In genomic region chr5:148726442-148726841, GRCm38 (mm10) we compare ENCODE assay signal across 22 mouse cellular contexts.
A peak's percentile ranks its signal among the peaks of the same experiment; 100 is the strongest.
DNase-seq lines count a peak whose midpoint lies in the region; ATAC-seq and TF ChIP-seq lines count a peak whose summit lies in the region.
"Had no signal": no experiment of that assay in that cellular context is flagged by ENCODE, and none has a peak within 500 bp of the region (broad histone marks: within the 10 kb centered on the region; RNA-seq: fewer than 3 reads in every experiment).

No protein-coding gene starts in this region.

- H3K9ac ChIP-seq in lung, postnatal 0 days (replicated peaks; ENCODE audit: low read depth) = no peak overlapping the region
- H3K9ac ChIP-seq: heart, embryonic 12.5 days; hindbrain, embryonic 14.5 days; kidney, embryonic 15.5 days; liver, embryonic 15.5 days had no signal

- H3K4me2 ChIP-seq in lung, postnatal 0 days (replicated peaks; ENCODE audit: low read depth, low read length) = no peak overlapping the region
- H3K4me2 ChIP-seq: heart, embryonic 12.5 days; hindbrain, embryonic 14.5 days; kidney, embryonic 15.5 days; liver, embryonic 15.5 days had no signal

- TF ChIP-seq CTCF in cerebellum, adult 2 months (IDR thresholded peaks at IDR 0.05; ENCODE audit: borderline replicate concordance, insufficient read depth, low read depth, low read length) = 0 out of 2 replicates have a peak, but pooled peaks have one; percentile 4
- TF ChIP-seq CTCF in layer of hippocampus, adult 2 months (conservative IDR thresholded peaks at IDR 0.05) = peak; percentile 59
- peak; percentile 34 for TF ChIP-seq CTCF in lung, postnatal 0 days (IDR thresholded peaks at IDR 0.05)
- TF ChIP-seq CTCF in brain, embryonic 14.5 days (IDR thresholded peaks at IDR 0.05; ENCODE audit: borderline replicate concordance, extremely low read depth, insufficient read depth, insufficient read length) = peak; percentile 39; the same call in 1 of the 2 replicates

- H3K27me3 ChIP-seq in cerebellum, adult 2 months (ENCODE audit: control insufficient read depth, insufficient read depth, low read length) = no peaks in the 10 kb centered on the region
- H3K27me3 ChIP-seq in lung, postnatal 0 days (replicated peaks; ENCODE audit: insufficient read depth, low read length) = no peaks in the 10 kb centered on the region
- H3K27me3 ChIP-seq: heart, embryonic 12.5 days; kidney, embryonic 15.5 days; liver, embryonic 15.5 days had no signal

- H3K9me3 ChIP-seq in lung, postnatal 0 days (ENCODE audit: low read length) = no peaks in the 10 kb centered on the region
- H3K9me3 ChIP-seq: kidney, embryonic 15.5 days; limb, embryonic 10.5 days; liver, embryonic 15.5 days; midbrain, embryonic 10.5 days had no signal

- no peaks in the 10 kb centered on the region; the same call in 1 of the 2 replicates for H3K4me1 ChIP-seq in cerebellum, adult 2 months (ENCODE audit: control insufficient read depth, insufficient read depth, low read length)
- no peaks in the 10 kb centered on the region for H3K4me1 ChIP-seq in lung, postnatal 0 days (ENCODE audit: insufficient read depth, low read depth, low read length)
- H3K4me1 ChIP-seq: kidney, embryonic 15.5 days; limb, embryonic 10.5 days; midbrain, embryonic 10.5 days had no signal

- no peaks in the 10 kb centered on the region for H3K36me3 ChIP-seq in lung, postnatal 0 days (ENCODE audit: insufficient read depth, low read length)
- H3K36me3 ChIP-seq: heart, embryonic 12.5 days; kidney, embryonic 15.5 days; limb, embryonic 10.5 days; liver, embryonic 15.5 days; midbrain, embryonic 10.5 days had no signal

- DNase-seq in cerebellum, adult 2 months = no peak
- no peak for DNase-seq in cerebellum, adult 9-10 months
- DNase-seq in layer of hippocampus, adult 2 months (ENCODE audit: low spot score in 2 of 2) = no peak
- DNase-seq in layer of hippocampus, postnatal 10 days (ENCODE audit: low spot score in 2 of 2) = no peak
- no peak for DNase-seq in lung, postnatal 0 days (ENCODE audit: low spot score)
- no peak for DNase-seq in lung, postnatal 36 days
- DNase-seq in brain, embryonic 14.5 days (ENCODE audit: low read depth) = no peak
- DNase-seq in frontal cortex, postnatal 10 days (ENCODE audit: low spot score in 2 of 2) = no peak
- DNase-seq: adrenal gland, adult 8-10 months; cerebellum, postnatal 14 days; heart, postnatal 14 days; retina, postnatal 1 day; thymus, postnatal 4 days had no signal

- no peak for TF ChIP-seq POLR2A in cerebellum, adult 2 months (IDR thresholded peaks at IDR 0.05; ENCODE audit: borderline replicate concordance, insufficient read depth, low read length)
- no peak for TF ChIP-seq POLR2A in brain, embryonic 14.5 days (IDR thresholded peaks at IDR 0.05; ENCODE audit: borderline replicate concordance, extremely low read depth, insufficient read depth, insufficient read length, poor library complexity, severe bottlenecking)

- H3K27ac ChIP-seq in cerebellum, adult 2 months (ENCODE audit: insufficient read depth, low read length) = no peak overlapping the region
- H3K27ac ChIP-seq in layer of hippocampus, adult 2 months = no peak overlapping the region
- no peak overlapping the region for H3K27ac ChIP-seq in lung, postnatal 0 days (ENCODE audit: low read length)
- H3K27ac ChIP-seq: hindbrain, embryonic 14.5 days; kidney, embryonic 15.5 days; limb, embryonic 10.5 days; liver, embryonic 15.5 days; macrophage; midbrain, embryonic 10.5 days had no signal

- no peak for TF ChIP-seq EP300 in lung, postnatal 0 days (IDR thresholded peaks at IDR 0.05)

- ATAC-seq in lung, postnatal 0 days = no peak
- ATAC-seq: forebrain, embryonic 16.5 days; intestine, embryonic 16.5 days had no signal

- H3K4me3 ChIP-seq in cerebellum, adult 2 months (replicated peaks; ENCODE audit: insufficient read depth, low read depth, low read length) = no peak overlapping the region
- H3K4me3 ChIP-seq in layer of hippocampus, adult 2 months = no peak overlapping the region
- H3K4me3 ChIP-seq in lung, postnatal 0 days (ENCODE audit: low read depth, low read length) = no peak overlapping the region
- H3K4me3 ChIP-seq: heart, embryonic 12.5 days; kidney, embryonic 15.5 days; limb, embryonic 10.5 days; liver, embryonic 15.5 days; midbrain, embryonic 10.5 days had no signal

- WGBS in cerebellum, adult 2 months = 79% methylated on average over 7 of the region's 7 CpGs
- 74% methylated on average over 7 of the region's 7 CpGs for WGBS in lung, postnatal 0 days

Comparison
In these comparisons a context has a peak if more than half of its experiments do, and no peak if none do; other contexts are left out.
1. CTCF ChIP-seq: peak in every context shown above with its lines; median percentile 59 in layer of hippocampus, adult 2 months; 39 in brain, embryonic 14.5 days; 34 in lung, postnatal 0 days; 4 in cerebellum, adult 2 months.